Mouse (Mus musculus) liver, postnatal 0 days (tissue): Measurements from ENCODE around the gene Efnb2. TPM values are rescaled to one million over a fixed set of nuclear protein-coding genes. Genes with fewer than 3 reads are reported as not detected.

Source experiments
- ATAC-seq: fragments of 200-750 bp; cut with Nextera tagmentation; 2 replicates; pipeline ENCODE4 v1.8.0; 2017; ENCODE audit warnings: mild to moderate bottlenecking, moderate library complexity
- DNase-seq: peaks from one replicate; pipeline ENCODE4 v3.0.0-alpha.2; 2016
- H3K27ac ChIP-seq: fragments of 300-500 bp; sonication (generic); 2 replicates; pipeline ENCODE4 v1.5.1; 2014; ENCODE audit warnings: antibody characterized with exemption, moderate library complexity, mild to moderate bottlenecking, low read depth
- H3K27me3 ChIP-seq: fragments of 300-500 bp; sonication (generic); 2 replicates; pipeline ENCODE4 v1.6.1; 2014; ENCODE audit warnings: low read length, control low read depth, mixed read lengths; ENCODE audit not compliant: insufficient read depth
- H3K36me3 ChIP-seq: fragments of 300-500 bp; sonication (generic); replicated peaks from 2 replicates; pipeline ENCODE4 v1.6.1; 2014; ENCODE audit warnings: mild to moderate bottlenecking, control low read depth, low read length, moderate library complexity, mixed read lengths; ENCODE audit not compliant: insufficient read depth
- H3K4me1 ChIP-seq: fragments of 300-500 bp; sonication (generic); 2 replicates; pipeline ENCODE4 v1.6.1; 2014; ENCODE audit warnings: antibody characterized with exemption, mild to moderate bottlenecking, control low read depth; ENCODE audit not compliant: insufficient read depth
- H3K4me2 ChIP-seq: fragments of 300-500 bp; sonication (generic); 2 replicates; pipeline ENCODE4 v1.6.1; 2014; ENCODE audit warnings: low read depth, mild to moderate bottlenecking, low read length, moderate library complexity, mixed read lengths
- H3K4me3 ChIP-seq: fragments of 300-500 bp; sonication (generic); 2 replicates; pipeline ENCODE4 v1.5.1; 2014; ENCODE audit warnings: low read depth, low read length
- H3K9ac ChIP-seq: fragments of 300-500 bp; sonication (generic); replicated peaks from 2 replicates; pipeline ENCODE4 v1.6.1; 2014; ENCODE audit warnings: mild to moderate bottlenecking, moderate library complexity
- H3K9me3 ChIP-seq: fragments of 300-500 bp; sonication (generic); 2 replicates; pipeline ENCODE4 v1.6.1; 2016; ENCODE audit warnings: mild to moderate bottlenecking, control low read depth, low read length, mixed read lengths
- CTCF ChIP-seq: sonication (generic); IDR thresholded peaks from 2 replicates; pipeline ENCODE4 v1.5.1; 2016; ENCODE audit warnings: antibody characterized with exemption, low read depth
- EP300 ChIP-seq: IDR thresholded peaks from 2 replicates; pipeline ENCODE4 v1.6.1; 2016; ENCODE audit warnings: antibody characterized with exemption, low read depth, mild to moderate bottlenecking
- WGBS: fragments of 180-500 bp; shearing (Covaris S2); extraction: QIAGEN DNeasy Blood & Tissue Kit; methylation state at CpG from one replicate; pipeline ENCODE4 v1.1.7; 2014; ENCODE audit not compliant: insufficient replicate concordance; 5-methylcytosine and 5-hydroxymethylcytosine counted together
- microRNA-seq: library from miRNA; unstranded; fragments of <30 nt; microRNA quantifications from one replicate; pipeline ENCODE4, GENCODE M21; 2016
- polyA plus RNA-seq: library from polyadenylated mRNA; unstranded; fragments of >200 nt; fragmentation: Nextera tagmentation; extraction: Ambion mirVana; gene quantifications from 2 replicates; pipeline ENCODE4 v1.2.1, GENCODE M21; 2015

Efnb2 gene
- polyA plus RNA-seq, 1 experiment from 2014 or later = 1.0 TPM

DNA sequence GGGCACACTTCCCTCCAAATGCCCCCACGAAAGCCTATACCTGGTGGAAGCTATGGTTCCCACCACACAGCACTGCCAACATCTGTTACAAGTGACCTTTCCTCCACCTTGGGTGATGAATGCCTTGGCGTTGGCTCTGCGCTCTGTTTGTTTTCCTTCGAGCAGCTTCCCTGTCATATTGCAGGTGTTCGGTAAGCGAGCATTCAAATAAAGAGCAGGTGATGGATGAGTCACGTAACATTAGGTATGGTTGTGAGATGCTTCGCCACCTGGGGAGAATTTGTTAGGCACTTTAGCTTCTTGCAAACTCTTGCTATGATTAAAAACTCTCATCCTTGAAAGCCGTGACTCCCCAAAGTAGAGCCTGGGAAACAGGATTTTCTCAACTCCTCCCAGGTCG lies 91.8 kb downstream of the Efnb2 start:
- H3K27ac ChIP-seq = no peak overlapping the region
- H3K4me2 ChIP-seq = no peak overlapping the region
- H3K9me3 ChIP-seq = no peaks in the 10 kb centered on the region
- no peaks in the 10 kb centered on the region for H3K36me3 ChIP-seq
- no peak for DNase-seq
- TF ChIP-seq CTCF (no peak), EP300 (no peak)
- no peaks in the 10 kb centered on the region for H3K4me1 ChIP-seq
- ATAC-seq = no peak
- no peak overlapping the region for H3K9ac ChIP-seq
- no peak overlapping the region for H3K4me3 ChIP-seq
- 76% methylated on average over 10 of the region's 10 CpGs for WGBS
- H3K27me3 ChIP-seq = no peaks in the 10 kb centered on the region

- H3K9me3 ChIP-seq = no peaks in the 10 kb centered on the region
- H3K4me1 ChIP-seq = no peaks in the 10 kb centered on the region
- no peak overlapping the region for H3K9ac ChIP-seq
- no peak overlapping the region for H3K4me2 ChIP-seq
- no peak overlapping the region for H3K4me3 ChIP-seq
- no peak for TF ChIP-seq EP300
- no peak for TF ChIP-seq CTCF
- H3K27ac ChIP-seq = no peak overlapping the region
- H3K36me3 ChIP-seq = no peaks in the 10 kb centered on the region
- no peaks in the 10 kb centered on the region for H3K27me3 ChIP-seq
- 75% methylated on average over 9 of the region's 9 CpGs for WGBS
- DNase-seq = no peak
- ATAC-seq = no peak
Measured at GRCm38 (mm10) chr8:8568215-8568773, 92.7 kb downstream of the Efnb2 start.

Small RNA genes lying within 50 kb of the gene (microRNA-seq; reads per million reads assigned to microRNA genes)
- gene Mir7654 = 3.2 reads per million

Other genes starting within 250 kb of the Efnb2 start
- gene Arglu1, start 29.3 kb upstream of the Efnb2 start, polyA plus RNA-seq = 40.5 and 43.2 TPM in 2 replicates